Mouse (Mus musculus) cerebral cortex, adult 2 months (tissue): ENCODE results near the gene Opn3.

Source experiments
- WGBS: fragments of 180-500 bp; shearing (Covaris S2); methylation state at CpG from one replicate; pipeline ENCODE4 v1.1.7; 2018; 5-methylcytosine and 5-hydroxymethylcytosine counted together

The Opn3 gene

DNA sequence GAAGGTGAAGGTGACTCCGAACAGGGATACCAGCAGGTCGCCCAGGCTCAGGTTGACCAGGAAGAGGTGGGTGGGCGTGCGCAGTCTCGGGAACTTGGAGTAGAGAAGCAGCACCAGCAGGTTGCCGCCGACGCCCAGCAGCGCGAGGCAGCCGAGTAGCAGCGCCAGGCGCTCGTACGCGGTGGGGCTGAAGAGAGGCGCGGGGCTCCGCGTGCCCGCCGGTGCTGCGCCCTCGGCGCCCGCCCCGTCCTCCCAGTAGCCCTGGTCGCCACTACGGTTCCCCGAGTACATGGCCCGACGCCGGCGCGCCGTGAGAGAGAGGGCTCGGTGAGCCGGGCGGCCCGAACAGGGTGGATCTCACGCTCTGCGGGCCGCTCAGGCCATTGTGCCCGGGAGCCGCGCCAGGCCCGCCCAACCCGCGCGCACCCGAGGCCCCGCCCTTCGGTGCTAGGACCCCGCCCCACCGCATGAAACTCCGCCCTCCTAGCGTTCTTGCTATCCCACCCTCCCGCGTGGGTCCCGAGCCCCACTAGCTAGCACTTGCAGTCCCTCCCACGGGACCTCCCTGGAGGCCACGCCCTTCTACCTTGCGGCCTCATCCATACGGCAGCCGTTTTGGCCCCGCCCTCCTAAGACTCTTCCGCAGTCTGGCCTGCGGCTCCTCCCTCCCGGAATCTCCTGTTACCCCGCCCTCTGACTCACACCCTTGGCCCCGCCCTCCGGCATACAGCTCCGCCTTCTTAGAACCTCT lies at the start of gene Opn3, which contains the start of gene Chml:
Opn3 (minus strand) TSS at position 531 of the 751 bp plus-strand sequence.
Chml (minus strand) TSS at position 656 of the 751 bp plus-strand sequence.
- WGBS = under 1% methylated on average over 63 of the region's 73 CpGs

GRCm38 (mm10) chr1:175725771-175726170 lies 33.2 kb upstream of the Opn3 start:
- WGBS = 59% methylated on average over 7 of the region's 7 CpGs

GRCm38 (mm10) chr1:175716832-175717231 lies 24.3 kb upstream of the Opn3 start:
- WGBS = 93% methylated on average over 9 of the region's 9 CpGs

DNA sequence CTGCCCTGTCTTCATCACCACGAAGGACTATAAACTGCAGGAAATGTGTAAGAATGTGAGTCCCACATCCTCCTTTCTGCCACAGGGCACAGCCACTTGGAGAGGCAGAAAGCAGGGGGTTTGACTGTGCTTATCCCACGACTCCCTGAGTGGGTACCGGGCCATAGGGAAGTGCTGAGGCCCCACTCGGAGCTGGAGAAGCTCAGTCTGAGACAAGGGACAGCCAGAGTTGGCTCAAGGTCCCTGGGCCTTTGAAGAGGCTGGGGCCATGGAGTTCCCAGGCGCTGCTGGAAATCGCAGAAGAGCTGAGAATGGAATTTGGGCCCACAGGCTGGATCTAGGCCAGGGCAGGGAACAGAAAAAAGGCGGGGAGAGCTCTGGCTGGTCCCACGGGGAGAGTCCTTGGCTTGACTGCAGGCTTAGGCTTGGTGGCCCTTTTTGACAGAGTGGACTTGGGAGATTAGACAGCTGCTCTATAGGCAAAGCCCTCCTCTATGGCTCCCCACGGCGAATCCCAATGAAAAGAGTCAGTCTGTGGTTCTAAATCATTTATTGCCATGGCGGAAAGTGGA lies 19.8 kb upstream of the Opn3 start:
- WGBS = 77% methylated on average over 11 of the region's 11 CpGs

- WGBS = 89% methylated on average over 5 of the region's 5 CpGs
Measured at GRCm38 (mm10) chr1:175707599-175707998, 15.0 kb upstream of the Opn3 start.

DNA sequence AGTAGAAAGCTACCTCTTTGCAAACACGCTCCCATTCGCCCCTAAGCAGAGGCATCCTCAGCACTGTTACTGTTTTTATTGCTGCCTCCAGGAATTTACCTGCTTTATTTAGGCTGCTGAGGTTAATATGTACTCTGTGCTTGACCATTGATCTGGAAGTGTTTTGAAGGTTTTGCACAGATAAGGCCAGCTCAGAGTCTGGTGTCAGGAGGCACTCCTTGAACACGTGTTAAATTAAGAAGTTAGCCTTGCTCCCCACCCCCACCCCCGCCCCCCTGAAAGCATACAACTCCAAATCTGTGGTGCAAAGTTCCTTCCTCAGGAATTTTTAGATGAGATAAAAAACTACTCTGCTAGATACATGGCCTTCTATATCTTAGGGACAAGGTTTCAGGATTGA lies 8.6 kb upstream of the Opn3 start:
- 72% methylated on average over 4 of the region's 4 CpGs for WGBS

DNA sequence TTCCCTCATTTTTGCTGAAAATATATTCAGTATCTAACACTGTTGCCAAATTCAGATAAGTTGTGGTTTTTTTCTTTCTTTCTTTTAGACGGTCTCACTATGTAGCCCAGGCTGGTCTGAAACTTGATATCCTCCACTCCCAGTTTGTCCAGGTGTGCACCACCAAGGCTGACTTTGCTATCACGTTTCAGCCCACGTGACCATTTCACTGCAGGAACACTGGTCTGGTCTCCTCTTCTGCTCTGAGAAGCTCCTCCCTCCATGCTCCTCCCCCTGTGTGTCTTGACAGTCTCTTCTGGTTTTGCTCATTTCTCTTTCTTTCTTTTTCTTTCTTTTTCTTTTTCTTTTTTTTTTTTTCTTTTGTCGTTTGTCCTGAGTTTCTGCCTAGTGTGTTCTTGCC lies 7.2 kb upstream of the Opn3 start:
- 23% methylated on average over 4 of the region's 4 CpGs for WGBS

GRCm38 (mm10) chr1:175699375-175699774 lies 6.8 kb upstream of the Opn3 start:
- WGBS = 46% methylated on average over 3 of the region's 3 CpGs

DNA sequence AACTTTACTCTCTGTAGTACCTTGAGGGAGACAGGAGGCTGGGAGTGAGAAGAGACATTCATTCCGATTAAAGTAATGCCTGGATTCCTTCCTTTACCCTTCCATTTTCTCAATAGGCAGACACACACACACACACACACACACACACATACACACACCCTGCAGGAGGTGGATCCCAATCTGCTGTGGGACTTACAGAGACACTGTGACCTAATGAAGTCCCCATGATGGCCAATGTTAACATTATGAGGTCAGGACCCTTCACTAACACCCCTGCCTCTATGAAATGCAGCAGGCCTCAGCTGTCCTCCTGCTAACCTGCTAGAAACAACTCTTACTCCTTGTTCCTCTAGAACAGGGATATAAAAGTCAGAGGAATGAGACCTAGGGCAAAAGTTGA lies 5.7 kb upstream of the Opn3 start, which contains the start of gene Wdr64:
Wdr64 (plus strand) TSS at position 301 of the 400 bp plus-strand sequence.
- WGBS = 79% methylated on average over 1 of the region's 1 CpGs

GRCm38 (mm10) chr1:175693429-175693960 lies 919 bp upstream of the Opn3 start:
- WGBS = 27% methylated on average over 12 of the region's 12 CpGs

- WGBS = 1% methylated on average over 16 of the region's 17 CpGs
Measured at GRCm38 (mm10) chr1:175692997-175693361, 403 bp upstream of the Opn3 start.

DNA sequence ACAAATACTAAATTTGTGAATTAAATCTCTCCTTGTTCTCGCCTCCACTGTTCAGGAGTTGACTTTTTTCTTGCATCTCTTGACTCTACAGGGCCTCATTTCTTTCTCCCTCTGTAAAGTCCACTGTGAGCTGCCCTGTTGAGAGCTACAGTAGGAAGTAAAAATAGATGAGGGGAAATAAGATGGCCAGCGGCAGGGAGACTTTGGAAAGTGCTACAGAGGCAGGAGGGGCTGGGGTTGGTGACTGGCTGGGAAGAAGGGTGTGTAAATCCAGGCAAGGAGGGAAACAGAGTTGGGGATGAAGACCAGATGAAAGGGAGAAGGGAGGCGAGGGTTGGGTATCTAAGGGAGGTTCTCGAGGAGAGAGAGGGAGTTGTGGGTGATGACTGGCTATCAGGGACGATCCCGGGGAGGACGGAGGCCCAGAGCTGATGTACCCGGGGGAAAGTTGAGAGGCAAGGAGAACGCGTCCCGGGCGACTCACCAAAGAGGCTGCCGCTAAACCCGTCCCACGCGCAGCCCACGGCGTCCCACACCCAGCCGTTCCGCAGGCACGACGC lies 810 bp downstream of the Opn3 start:
- WGBS = 2% methylated on average over 22 of the region's 22 CpGs

DNA sequence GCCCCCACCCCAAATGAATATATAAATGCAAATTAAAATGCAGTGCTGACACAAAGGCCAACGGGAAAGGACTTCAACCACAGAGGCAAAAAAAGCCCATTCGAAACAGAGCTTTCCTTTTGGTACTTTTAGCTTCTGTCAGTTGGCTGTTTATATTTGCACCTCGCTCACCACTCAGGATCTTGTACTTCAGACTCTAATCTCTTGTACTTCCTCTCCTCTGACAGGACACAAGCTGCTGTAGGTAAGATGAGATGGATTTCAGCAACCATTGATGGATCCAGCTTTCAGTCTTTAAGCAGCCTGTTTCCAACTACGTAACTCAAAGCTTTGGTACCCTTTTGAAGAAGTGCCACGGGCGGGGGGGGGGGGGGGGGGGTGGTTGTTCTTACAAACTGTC lies 11.6 kb downstream of the Opn3 start:
- 91% methylated on average over 6 of the region's 6 CpGs for WGBS

DNA sequence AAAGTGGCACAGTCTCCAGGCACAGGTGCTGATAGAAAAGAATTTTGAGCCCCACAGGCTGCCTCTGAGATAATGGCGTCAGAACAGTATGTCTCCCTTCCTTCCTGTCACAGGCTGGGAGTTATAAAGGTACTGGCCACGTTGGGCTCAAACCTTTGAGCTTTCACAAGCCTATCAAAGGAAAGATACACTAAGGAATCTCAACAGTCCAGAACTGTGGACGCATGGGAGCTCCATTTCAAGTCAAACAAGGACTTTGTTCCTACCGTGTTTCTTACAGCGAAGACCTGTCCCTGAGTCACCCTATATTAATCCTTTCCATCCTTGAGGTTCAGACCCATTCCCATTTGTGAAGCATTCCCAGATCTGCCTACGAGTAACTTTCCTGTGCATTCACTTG lies 15.1 kb downstream of the Opn3 start:
- 86% methylated on average over 6 of the region's 6 CpGs for WGBS

GRCm38 (mm10) chr1:175675116-175675515 lies 17.5 kb downstream of the Opn3 start:
- WGBS = 67% methylated on average over 6 of the region's 6 CpGs

DNA sequence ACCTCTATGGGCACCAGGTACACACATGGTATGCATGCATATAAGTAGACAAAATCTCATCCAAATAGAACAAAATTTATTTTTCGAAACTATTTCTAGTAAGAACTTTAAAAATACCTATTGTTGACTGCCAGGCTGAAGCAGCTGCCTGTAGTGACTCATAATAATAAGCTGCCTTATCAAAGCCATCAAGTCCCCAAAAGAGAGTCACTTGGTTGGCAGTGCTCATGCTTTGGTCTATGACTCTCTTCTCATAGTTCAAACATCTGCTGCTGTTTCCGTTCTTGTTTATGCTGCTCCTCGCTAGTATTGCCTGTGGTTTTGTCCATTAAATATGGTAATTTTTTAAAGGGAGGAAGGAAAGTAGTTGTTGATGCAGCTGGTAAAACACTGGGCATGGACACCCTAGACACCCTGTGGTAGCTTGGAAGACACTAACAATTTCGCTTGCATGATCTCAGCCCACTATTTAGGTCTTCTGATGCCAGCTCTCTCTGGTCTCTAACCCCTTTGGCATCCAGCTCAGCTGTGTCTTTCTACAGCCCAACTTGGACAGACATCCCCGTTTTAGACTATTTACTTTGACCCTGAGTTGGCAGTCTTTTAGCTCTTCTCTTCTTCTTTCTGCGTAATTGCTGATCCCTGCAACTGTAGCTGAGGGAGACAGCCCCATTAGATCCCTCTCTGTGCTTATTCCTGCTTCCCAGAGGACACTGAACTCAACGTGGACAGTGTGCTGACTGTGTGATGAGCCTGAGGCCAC lies 18.8 kb downstream of the Opn3 start:
- WGBS = 66% methylated on average over 7 of the region's 7 CpGs

DNA sequence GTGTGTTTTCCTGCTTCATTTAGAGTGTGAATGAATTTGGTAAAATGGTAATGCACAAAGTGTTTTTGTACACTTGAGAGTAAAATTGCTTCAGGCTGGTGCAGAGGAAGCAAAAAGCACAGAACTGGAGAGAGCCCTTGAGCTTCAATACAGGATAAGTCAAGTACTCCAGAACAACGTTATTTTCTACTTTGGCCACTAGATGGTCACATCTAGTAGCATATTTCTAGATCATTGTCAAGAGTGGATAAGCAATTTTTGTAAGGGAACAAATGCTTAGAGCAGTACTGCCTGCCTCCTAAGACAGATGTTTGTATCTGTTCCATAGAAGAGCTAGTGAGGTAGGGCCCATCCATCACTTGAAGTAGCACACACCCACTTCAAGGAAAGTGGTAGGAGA lies 20.9 kb downstream of the Opn3 start:
- WGBS = 11% methylated on average over 1 of the region's 1 CpGs

GRCm38 (mm10) chr1:175670042-175670441 lies 22.5 kb downstream of the Opn3 start:
- WGBS = 60% methylated on average over 7 of the region's 7 CpGs

DNA sequence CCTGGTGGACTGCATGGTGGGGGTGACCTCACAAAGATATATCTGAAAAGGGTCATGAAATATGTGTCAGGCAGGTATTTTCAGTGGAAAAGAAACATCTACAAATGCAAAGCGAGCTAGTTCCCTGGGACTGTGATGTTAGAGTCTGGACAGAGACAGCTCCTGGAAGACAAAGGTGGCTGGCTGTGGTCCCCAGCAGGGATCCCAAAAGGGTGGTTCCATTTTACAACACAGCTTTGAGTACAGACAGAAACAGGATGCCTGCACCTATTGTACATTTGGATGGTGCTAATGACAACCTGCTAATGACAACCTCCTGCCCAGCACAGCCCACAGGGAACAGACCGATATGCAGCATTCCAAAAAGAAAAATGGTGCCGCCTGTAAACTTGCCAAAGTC lies 23.1 kb downstream of the Opn3 start:
- WGBS = 81% methylated on average over 3 of the region's 3 CpGs

DNA sequence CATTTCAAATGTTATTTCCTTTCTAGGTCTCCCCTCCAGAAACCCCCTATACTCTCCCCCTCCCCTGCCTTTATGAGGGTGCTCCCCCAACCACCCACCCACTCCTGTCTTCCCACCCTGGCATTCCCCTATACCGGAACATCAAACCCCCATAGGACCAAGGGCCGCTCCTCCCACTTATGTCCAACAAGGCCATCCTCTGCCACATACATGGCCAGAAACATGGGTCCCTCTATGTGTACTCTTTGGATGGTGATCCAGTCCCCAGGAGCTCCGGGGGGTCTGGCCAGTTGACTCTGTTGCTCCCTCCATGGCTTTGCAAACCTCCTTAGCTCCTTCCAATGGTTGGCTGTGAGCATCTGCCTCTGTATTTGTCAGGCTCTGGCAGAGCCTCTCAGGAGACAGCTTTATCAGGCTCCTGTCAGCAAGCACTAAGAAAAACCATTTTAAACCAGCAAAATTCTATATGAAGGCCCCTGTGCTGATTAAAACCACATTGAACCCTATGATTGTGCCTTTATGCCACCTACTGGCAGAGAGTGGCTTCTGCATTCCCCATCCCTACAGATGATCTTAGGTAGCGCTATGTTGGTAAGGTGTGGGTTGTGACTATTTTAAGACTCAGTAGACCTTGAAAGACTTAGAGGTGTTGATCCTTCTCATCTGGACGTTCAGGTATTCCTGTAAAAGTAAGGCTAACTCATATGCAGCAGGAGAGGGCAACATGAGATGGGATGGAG lies 23.7 kb downstream of the Opn3 start:
- 68% methylated on average over 5 of the region's 5 CpGs for WGBS

GRCm38 (mm10) chr1:175659900-175660299 lies 32.7 kb downstream of the Opn3 start:
- 92% methylated on average over 4 of the region's 4 CpGs for WGBS
